Mouse (Mus musculus) midbrain, postnatal 0 days (tissue): Measurements from ENCODE around the gene Gsg1l2. TPM values are rescaled to one million over a fixed set of nuclear protein-coding genes. Genes with fewer than 3 reads are reported as not detected.

ENCODE experiments used
- ATAC-seq: fragments of 200-750 bp; cut with Nextera tagmentation; 2 replicates; pipeline ENCODE4 v1.8.0; 2017; ENCODE audit warnings: moderate number of reproducible peaks, mild to moderate bottlenecking, moderate TSS enrichment, moderate library complexity; ENCODE audit not compliant: low FRiP score
- DNase-seq: peaks from one replicate; pipeline ENCODE4 v3.0.0-alpha.2; 2015; ENCODE audit warnings: low spot score
- H3K27ac ChIP-seq: fragments of 300-500 bp; sonication (generic); 2 replicates; pipeline ENCODE4 v1.5.1; 2014; ENCODE audit warnings: low read depth, mild to moderate bottlenecking, low read length, mixed read lengths
- H3K27me3 ChIP-seq: fragments of 300-500 bp; sonication (generic); 2 replicates; pipeline ENCODE4 v1.6.1; 2014; ENCODE audit warnings: low read length, control low read depth, mixed read lengths; ENCODE audit not compliant: insufficient read depth
- H3K36me3 ChIP-seq: fragments of 300-500 bp; sonication (generic); 2 replicates; pipeline ENCODE4 v1.6.1; 2014; ENCODE audit warnings: low read length, control low read depth, mixed read lengths; ENCODE audit not compliant: insufficient read depth
- H3K4me1 ChIP-seq: fragments of 300-500 bp; sonication (generic); 2 replicates; pipeline ENCODE4 v1.6.1; 2014; ENCODE audit warnings: mild to moderate bottlenecking, control low read depth, antibody characterized with exemption, low read length, mixed read lengths; ENCODE audit not compliant: insufficient read depth
- H3K4me2 ChIP-seq: fragments of 300-500 bp; sonication (generic); 2 replicates; pipeline ENCODE4 v1.6.1; 2014; ENCODE audit warnings: low read depth, mild to moderate bottlenecking, low read length, mixed read lengths; ENCODE audit not compliant: poor library complexity, severe bottlenecking
- H3K4me3 ChIP-seq: fragments of 300-500 bp; sonication (generic); 2 replicates; pipeline ENCODE4 v1.5.1; 2014; ENCODE audit warnings: low read depth, mild to moderate bottlenecking, low read length, moderate library complexity
- H3K9ac ChIP-seq: fragments of 300-500 bp; sonication (generic); replicated peaks from 2 replicates; pipeline ENCODE4 v1.6.1; 2014; ENCODE audit warnings: mild to moderate bottlenecking, low read length, moderate library complexity, mixed read lengths; ENCODE audit not compliant: poor library complexity, severe bottlenecking
- H3K9me3 ChIP-seq: fragments of 300-500 bp; sonication (generic); 2 replicates; pipeline ENCODE4 v1.6.1; 2016; ENCODE audit warnings: low read length, control low read depth
- CTCF ChIP-seq: IDR thresholded peaks from 2 replicates; pipeline ENCODE4 v1.5.1; 2016; ENCODE audit warnings: antibody characterized with exemption, mild to moderate bottlenecking
- WGBS: fragments of 180-500 bp; shearing (Covaris S2); extraction: QIAGEN DNeasy Blood & Tissue Kit; methylation state at CpG from one replicate; pipeline ENCODE4 v1.1.7; 2014; 5-methylcytosine and 5-hydroxymethylcytosine counted together
- polyA plus RNA-seq: library from polyadenylated mRNA; unstranded; fragments of >200 nt; fragmentation: Nextera tagmentation; extraction: Ambion mirVana; gene quantifications from 2 replicates; pipeline ENCODE4 v1.2.1, GENCODE M21; 2015
- total RNA-seq: library from RNA; depleted of rRNA; stranded (reverse); fragments of >200 nt; gene quantifications from 2 replicates; pipeline ENCODE4 v1.2.3, GENCODE M21; 2014

Gsg1l2 gene
- total and polyA plus RNA-seq, 2 experiments from 2014 or later, result not detected

DNA sequence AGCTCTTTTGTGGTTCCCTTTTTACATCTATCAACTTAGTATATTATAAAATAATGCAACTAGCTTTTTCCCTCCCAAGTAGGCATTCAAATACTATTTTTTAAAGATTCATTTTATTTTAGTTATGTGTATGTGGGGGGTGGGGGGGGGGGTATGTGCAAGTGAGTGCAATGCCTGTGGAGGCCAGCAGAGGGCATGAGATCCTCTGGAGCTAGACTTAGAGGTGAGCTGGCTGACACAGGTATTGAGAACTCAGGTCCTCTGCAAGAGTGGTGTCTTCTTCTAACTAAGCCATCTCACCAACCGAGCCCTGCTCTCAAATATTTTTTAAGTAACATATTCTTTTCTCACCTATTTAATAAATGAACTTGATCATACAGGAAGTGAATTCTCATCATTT is 31.1 kb downstream of the Gsg1l2 start:
- no peak overlapping the region for H3K9ac ChIP-seq
- ATAC-seq (no peak), DNase-seq (no peak)
- H3K4me3 ChIP-seq, result no peak overlapping the region
- no peaks in the 10 kb centered on the region for H3K27me3 ChIP-seq
- no peaks in the 10 kb centered on the region for H3K4me1 ChIP-seq
- WGBS, result 97% methylated on average over 1 of the region's 1 CpGs
- no peak overlapping the region for H3K4me2 ChIP-seq
- TF ChIP-seq CTCF, result peak; percentile 26; the same call in 1 of the 2 replicates
- no peak overlapping the region for H3K27ac ChIP-seq
- no peaks in the 10 kb centered on the region for H3K9me3 ChIP-seq
- no peaks in the 10 kb centered on the region for H3K36me3 ChIP-seq

DNA sequence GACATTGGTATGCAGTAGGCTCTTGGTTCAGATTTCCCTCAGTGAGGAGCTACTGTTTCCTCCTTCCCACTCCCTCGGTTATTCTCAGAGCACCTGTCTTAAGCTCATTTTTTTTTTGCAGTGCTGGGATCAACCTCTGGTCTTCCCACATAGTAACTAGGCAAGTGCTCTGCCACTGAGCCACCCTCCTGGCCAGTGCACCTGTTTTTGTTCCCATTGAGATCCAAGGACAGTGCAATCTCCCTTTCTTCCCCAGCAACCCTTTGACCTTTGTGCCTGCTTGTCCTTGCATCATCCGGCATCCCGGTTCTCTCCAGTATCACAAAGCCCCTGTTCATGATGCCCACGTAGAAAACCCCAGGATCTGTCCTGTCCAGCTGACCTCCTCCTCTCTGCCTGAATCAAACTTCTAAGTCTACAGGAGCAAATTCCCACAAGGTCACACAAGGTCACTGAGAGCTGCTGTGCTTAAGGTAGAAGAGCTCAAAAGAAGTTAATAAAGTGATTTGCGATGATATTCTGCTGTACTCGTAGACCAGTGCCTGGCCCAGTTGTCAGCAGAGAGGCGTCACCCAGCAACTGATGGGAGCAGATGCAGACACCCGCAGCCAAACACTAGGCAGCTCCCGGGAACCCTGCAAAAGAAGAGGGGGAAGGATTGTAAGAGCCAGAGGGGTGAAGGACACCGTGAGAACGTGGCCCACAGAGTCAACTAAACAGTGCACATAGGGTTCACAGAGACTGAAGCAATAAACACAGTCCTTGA is 32.6 kb downstream of the Gsg1l2 start:
- TF ChIP-seq CTCF, result no peak

DNA sequence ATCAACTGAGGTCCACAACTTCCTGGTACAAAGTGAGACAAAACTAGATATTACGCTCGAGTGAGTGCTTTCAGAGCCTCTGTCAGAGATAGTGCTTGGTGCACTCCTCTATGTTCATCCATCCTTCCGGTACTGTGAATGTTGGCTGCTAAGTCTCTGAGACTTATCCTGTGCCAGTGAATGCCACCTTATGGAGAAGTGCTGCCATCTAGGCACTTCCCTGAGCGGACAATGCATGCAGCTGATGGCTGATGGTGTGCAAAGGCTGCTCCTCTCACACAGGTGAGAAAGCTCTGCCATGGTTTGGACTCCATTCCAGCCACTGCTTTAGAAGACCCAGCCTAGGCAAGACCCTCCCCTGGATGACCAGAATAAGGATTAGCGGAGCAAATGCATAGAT is 33.6 kb downstream of the Gsg1l2 start:
- TF ChIP-seq CTCF, result peak; percentile 23; the same call in 1 of the 2 replicates
- no peak for DNase-seq
- Histone ChIP-seq H3K9me3 (no peaks in the 10 kb centered on the region), H3K4me3 (no peak overlapping the region), H3K36me3 (no peaks in the 10 kb centered on the region), H3K9ac (no peak overlapping the region), H3K4me1 (no peaks in the 10 kb centered on the region), H3K27me3 (no peaks in the 10 kb centered on the region), H3K4me2 (no peak overlapping the region), H3K27ac (no peak overlapping the region)
- ATAC-seq, result no peak
- WGBS, result 79% methylated on average over 5 of the region's 5 CpGs

More for the DNA sequence above, 32.6 kb downstream of the Gsg1l2 start:
- DNase-seq (no peak), ATAC-seq (no peak)
- no peaks in the 10 kb centered on the region for H3K4me1 ChIP-seq
- H3K9me3 ChIP-seq, result no peaks in the 10 kb centered on the region
- no peaks in the 10 kb centered on the region for H3K27me3 ChIP-seq
- H3K27ac ChIP-seq, result no peak overlapping the region
- H3K4me3 ChIP-seq, result no peak overlapping the region
- no peak overlapping the region for H3K9ac ChIP-seq
- H3K36me3 ChIP-seq, result no peaks in the 10 kb centered on the region
- H3K4me2 ChIP-seq, result no peak overlapping the region
- WGBS, result 88% methylated on average over 11 of the region's 11 CpGs

DNA sequence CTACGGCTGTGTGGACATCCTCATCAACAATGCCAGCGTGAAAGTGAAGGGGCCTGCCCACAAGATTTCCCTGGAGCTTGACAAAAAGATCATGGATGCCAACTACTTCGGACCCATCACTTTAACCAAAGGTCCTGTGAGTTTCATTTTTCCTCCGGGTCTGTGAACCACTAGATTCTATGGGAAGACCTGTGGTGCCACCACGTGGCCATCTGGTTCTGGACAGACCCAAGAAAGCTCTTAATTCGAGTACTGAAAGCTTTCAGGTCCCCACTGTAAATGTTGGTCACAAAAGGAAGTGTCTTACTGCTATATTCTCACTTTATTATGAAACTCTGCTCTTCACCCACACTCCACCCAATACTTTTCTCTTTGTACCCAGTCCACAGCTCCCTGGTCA is 37.1 kb downstream of the Gsg1l2 start:
- H3K27me3 ChIP-seq, result no peaks in the 10 kb centered on the region
- no peak overlapping the region for H3K4me3 ChIP-seq
- H3K4me2 ChIP-seq, result no peak overlapping the region
- no peak overlapping the region for H3K9ac ChIP-seq
- 82% methylated on average over 6 of the region's 6 CpGs for WGBS
- ATAC-seq (no peak), DNase-seq (peak; percentile 22)
- no peaks in the 10 kb centered on the region for H3K9me3 ChIP-seq
- TF ChIP-seq CTCF, result peak; percentile 42
- H3K4me1 ChIP-seq, result no peaks in the 10 kb centered on the region
- H3K36me3 ChIP-seq, result no peaks in the 10 kb centered on the region
- H3K27ac ChIP-seq, result no peak overlapping the region

DNA sequence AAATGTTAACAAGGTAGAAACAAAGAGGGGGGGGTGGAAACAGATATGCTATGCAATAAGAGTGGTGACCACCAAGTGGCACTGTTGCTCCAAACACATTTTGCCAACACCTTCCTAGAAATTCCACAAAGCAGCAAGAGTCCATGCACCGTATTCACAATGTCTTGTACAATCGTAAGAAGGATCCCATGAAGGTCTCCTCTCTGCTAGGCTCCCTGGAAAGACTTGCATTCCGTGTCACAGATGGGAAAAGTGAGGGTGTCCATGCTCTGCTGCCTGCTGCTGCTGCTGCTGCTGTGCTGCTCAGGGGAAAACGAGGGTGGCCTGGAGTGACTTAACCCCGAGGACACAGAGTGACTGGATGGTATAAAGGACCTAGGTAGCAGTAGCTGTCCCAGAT is 45.2 kb downstream of the Gsg1l2 start:
- peak; percentile 82 for DNase-seq
- ATAC-seq, result no peak
- Histone ChIP-seq H3K36me3 (no peaks in the 10 kb centered on the region), H3K9ac (no peak overlapping the region), H3K4me2 (peak overlapping the region; percentile 27; the same call in 1 of the 2 replicates), H3K4me3 (no peak overlapping the region), H3K27me3 (no peaks in the 10 kb centered on the region), H3K4me1 (no peaks in the 10 kb centered on the region), H3K9me3 (no peaks in the 10 kb centered on the region), H3K27ac (no peak overlapping the region)
- TF ChIP-seq CTCF, result peak; percentile 90
- 11% methylated on average over 5 of the region's 5 CpGs for WGBS

DNA sequence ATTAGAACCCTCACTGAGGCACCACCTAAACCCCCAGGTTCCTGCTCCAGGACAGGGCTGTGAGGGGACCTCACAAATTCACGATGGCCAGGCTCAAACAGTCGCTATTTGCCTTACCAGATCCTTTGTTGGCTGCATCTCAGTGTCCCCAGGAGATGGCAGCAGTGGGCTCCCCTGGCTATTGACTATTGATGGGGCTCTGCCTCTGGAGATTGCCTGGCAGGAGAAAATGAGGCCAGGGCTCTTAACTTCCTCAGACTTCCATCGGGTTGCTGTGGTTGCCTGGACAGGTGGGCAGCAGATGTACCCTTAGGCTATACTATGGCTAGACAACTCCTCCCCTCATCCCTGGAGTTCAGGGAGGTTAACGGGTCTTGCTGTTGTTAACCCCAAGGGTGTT is 45.8 kb downstream of the Gsg1l2 start:
- Histone ChIP-seq H3K27me3 (no peaks in the 10 kb centered on the region), H3K4me3 (no peak overlapping the region), H3K9ac (no peak overlapping the region), H3K9me3 (no peaks in the 10 kb centered on the region), H3K27ac (no peak overlapping the region), H3K4me1 (no peaks in the 10 kb centered on the region), H3K4me2 (no peak overlapping the region), H3K36me3 (no peaks in the 10 kb centered on the region)
- peak; percentile 70 for DNase-seq
- TF ChIP-seq CTCF, result peak; percentile 82
- no peak for ATAC-seq
- 34% methylated on average over 4 of the region's 4 CpGs for WGBS
